Mouse (Mus musculus) spleen, adult 2 months (tissue): ENCODE measurements around the gene Ipmk. TPM values are rescaled to one million over a fixed set of nuclear protein-coding genes. Genes with fewer than 3 reads are reported as not detected.
A peak's percentile ranks its signal among the peaks of the same experiment; 100 is the strongest.

ENCODE experiments used
- DNase-seq, 2 experiments: peaks; one replicate each; pipeline versions ENCODE4 v3.0.0 to v3.0.0-alpha.2; 2012 to 2021; ENCODE audit warnings: low spot score in 2 of 2, low read depth in 1 of 2
- H3K27ac ChIP-seq: fragments of 200-500 bp; 2 replicates; pipeline ENCODE4 v1.5.1; 2012; ENCODE audit warnings: low read length, inconsistent platforms; ENCODE audit not compliant: insufficient read depth
- H3K27me3 ChIP-seq: fragments of 200-500 bp; 2 replicates; pipeline ENCODE4 v1.6.1; 2012; ENCODE audit warnings: mild to moderate bottlenecking, moderate library complexity, low read length, inconsistent platforms; ENCODE audit not compliant: control insufficient read depth, insufficient read depth
- H3K36me3 ChIP-seq: fragments of 200-500 bp; 2 replicates; pipeline ENCODE4 v1.6.1; 2012; ENCODE audit warnings: mild to moderate bottlenecking, low read length, inconsistent platforms; ENCODE audit not compliant: control insufficient read depth, insufficient read depth
- H3K4me1 ChIP-seq: fragments of 200-500 bp; 2 replicates; pipeline ENCODE4 v1.6.1; 2011; ENCODE audit warnings: inconsistent platforms; ENCODE audit not compliant: control insufficient read depth, insufficient read depth, insufficient read length
- H3K4me3 ChIP-seq: fragments of 200-500 bp; 2 replicates; pipeline ENCODE4 v1.5.1; 2011; ENCODE audit warnings: mild to moderate bottlenecking, inconsistent platforms; ENCODE audit not compliant: insufficient read depth, insufficient read length; ENCODE audit errors: extremely low read depth
- CTCF ChIP-seq: fragments of 200-500 bp; IDR thresholded peaks from 2 replicates; pipeline ENCODE4 v1.5.1; 2011; ENCODE audit warnings: mild to moderate bottlenecking, inconsistent platforms; ENCODE audit not compliant: insufficient read depth, insufficient read length, insufficient replicate concordance; ENCODE audit errors: extremely low read depth
- POLR2A ChIP-seq: fragments of 200-500 bp; IDR thresholded peaks from 2 replicates; pipeline ENCODE4 v1.6.1; 2011; ENCODE audit warnings: low read depth, low read length, inconsistent platforms
- WGBS: fragments of 180-500 bp; shearing (Covaris S2); methylation state at CpG from one replicate; pipeline ENCODE4 v1.1.7; 2018; 5-methylcytosine and 5-hydroxymethylcytosine counted together
- polyA plus RNA-seq: library from polyadenylated mRNA; depleted of rRNA; stranded (reverse); fragments of >200 nt; gene quantifications from 2 replicates; pipeline ENCODE4 v1.2.3, GENCODE M21; 2012

Ipmk gene
- polyA plus RNA-seq, 1 experiment, result 4.5 TPM

GRCm38 (mm10) chr10:71343567-71344265, 3.8 kb upstream of the Ipmk start:
- Histone ChIP-seq H3K4me3 (peak overlapping the region; percentile 84; the same call in 1 of the 2 replicates), H3K4me1 (peaks cover 6% of the 10 kb centered on the region; the same call in 1 of the 2 replicates), H3K36me3 (no peaks in the 10 kb centered on the region), H3K27me3 (no peaks in the 10 kb centered on the region), H3K27ac (no peak overlapping the region)
- TF ChIP-seq CTCF, result no peak
- WGBS, result 24% methylated on average over 14 of the region's 14 CpGs
- no peak for DNase-seq

GRCm38 (mm10) chr10:71344579-71345143, 2.9 kb upstream of the Ipmk start, which contains the start of gene Cisd1:
Gene Cisd1 (minus strand): TSS chr10:71344954.
- DNase-seq, result peak; percentile 82 to 90
- TF ChIP-seq CTCF (no peak), POLR2A (no peak; the same call in 1 of the 2 replicates)
- H3K27me3 ChIP-seq, result no peaks in the 10 kb centered on the region
- peak within 1 kb of the TSS; percentile 66 for H3K27ac ChIP-seq
- H3K4me1 ChIP-seq, result peaks cover 3% of the 10 kb centered on the region; the same call in 1 of the 2 replicates
- WGBS, result under 1% methylated on average over 59 of the region's 60 CpGs
- H3K4me3 ChIP-seq, result peak within 1 kb of the TSS; percentile 84
- no peaks in the 10 kb centered on the region for H3K36me3 ChIP-seq

GRCm38 (mm10) chr10:71346106-71346505, 1.5 kb upstream of the Ipmk start:
- WGBS, result 76% methylated on average over 2 of the region's 2 CpGs
- DNase-seq, result no peak
- no peak for TF ChIP-seq POLR2A
- Histone ChIP-seq H3K4me3 (no peak overlapping the region), H3K27ac (no peak overlapping the region), H3K27me3 (no peaks in the 10 kb centered on the region), H3K36me3 (no peaks in the 10 kb centered on the region), H3K4me1 (0 out of 2 replicates have a peak, but pooled peaks cover 3% of the 10 kb centered on the region)

DNA sequence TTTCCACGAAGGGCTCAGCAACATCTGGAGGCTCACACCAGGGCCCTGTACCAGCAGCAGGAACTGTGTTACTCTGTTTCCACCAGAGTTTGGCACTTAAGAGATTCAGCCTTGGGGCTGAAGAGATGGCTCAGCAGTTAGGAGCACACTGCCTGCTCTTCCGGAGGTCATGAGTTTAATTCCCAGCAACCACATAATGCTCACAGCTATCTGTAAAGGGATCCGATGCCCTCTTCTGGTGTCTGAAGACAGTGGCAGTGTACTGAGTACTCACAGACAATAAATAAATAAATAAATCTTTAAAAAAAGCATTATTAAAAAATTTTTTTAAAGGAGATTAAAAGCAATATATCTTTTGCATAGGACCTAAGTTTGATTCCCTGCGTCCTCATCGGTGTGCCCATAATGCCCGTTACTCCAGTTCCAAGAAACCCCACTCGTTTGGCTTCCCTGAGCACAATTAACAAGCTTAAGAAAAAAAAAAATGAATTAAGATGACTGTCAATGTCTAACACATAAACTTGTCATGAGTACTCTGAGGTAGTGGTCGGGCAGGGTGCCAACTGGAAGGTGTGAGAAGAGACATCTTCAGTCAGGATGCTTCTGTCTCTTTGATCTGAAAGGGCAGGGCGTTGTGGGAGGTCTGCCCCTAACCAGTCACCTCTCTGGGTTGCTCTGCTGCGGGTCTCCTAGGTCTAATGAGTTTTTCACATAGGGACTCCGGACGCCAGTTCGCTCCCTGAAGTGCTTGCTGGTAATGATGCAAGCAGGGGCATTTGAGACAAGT, 648 bp upstream of the Ipmk start:
- WGBS, result 14% methylated on average over 13 of the region's 13 CpGs
- peak in 1 of 2 experiments; percentile 68 for DNase-seq

GRCm38 (mm10) chr10:71347964-71348636, 537 bp downstream of the Ipmk start:
- 0 out of 2 replicates have a peak, but pooled peaks cover 3% of the 10 kb centered on the region for H3K4me1 ChIP-seq
- peak overlapping the region; percentile 87 for H3K4me3 ChIP-seq
- H3K27me3 ChIP-seq, result no peaks in the 10 kb centered on the region
- DNase-seq, result peak in 1 of 2 experiments; percentile 27
- H3K27ac ChIP-seq, result peak overlapping the region; percentile 64
- under 1% methylated on average over 48 of the region's 48 CpGs for WGBS
- no peak for TF ChIP-seq CTCF
- no peak; the same call in 1 of the 2 replicates for TF ChIP-seq POLR2A
- no peaks in the 10 kb centered on the region for H3K36me3 ChIP-seq

More for the DNA sequence above, 648 bp upstream of the Ipmk start:
- Histone ChIP-seq H3K27ac (peak overlapping the region; percentile 83), H3K36me3 (no peaks in the 10 kb centered on the region), H3K27me3 (no peaks in the 10 kb centered on the region), H3K4me1 (0 out of 2 replicates have a peak, but pooled peaks cover 3% of the 10 kb centered on the region), H3K4me3 (peak overlapping the region; percentile 87)
- no peak; the same call in 1 of the 2 replicates for TF ChIP-seq POLR2A
- no peak for TF ChIP-seq CTCF

DNA sequence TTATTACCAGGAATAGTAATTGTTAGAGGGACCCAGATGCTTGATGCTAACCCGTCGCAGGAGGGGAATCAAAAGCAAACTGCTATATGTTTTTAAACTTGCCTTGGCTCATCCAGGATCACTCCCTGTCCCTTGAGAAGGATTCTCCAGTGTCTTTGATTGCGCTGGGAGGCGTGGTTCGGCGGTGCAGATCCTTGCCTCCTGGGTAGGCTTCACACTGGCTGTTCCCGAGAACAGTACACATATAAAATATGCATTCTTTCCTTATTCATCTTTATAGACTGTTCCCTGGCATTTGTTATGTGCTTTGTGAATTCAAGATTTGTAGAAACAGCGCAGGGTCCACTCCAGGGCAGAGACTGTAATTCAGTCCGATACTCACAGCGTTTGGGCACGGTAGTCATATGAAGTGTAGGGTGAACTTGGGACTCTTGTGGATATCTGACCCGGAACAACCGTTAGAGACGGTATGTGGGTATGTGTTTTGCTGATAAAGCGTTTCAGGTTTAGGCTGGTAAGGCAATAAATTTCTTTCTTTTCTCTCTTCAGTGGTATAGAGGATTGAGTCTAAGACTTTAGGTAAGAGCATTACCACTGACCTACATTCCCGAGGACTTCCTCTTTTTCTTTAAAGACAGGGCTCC, 1.2 kb downstream of the Ipmk start:
- DNase-seq, result no peak
- H3K27ac ChIP-seq, result no peak overlapping the region
- H3K4me3 ChIP-seq, result peak overlapping the region; percentile 87
- 12% methylated on average over 16 of the region's 16 CpGs for WGBS
- TF ChIP-seq POLR2A (no peak), CTCF (no peak)
- H3K36me3 ChIP-seq, result no peaks in the 10 kb centered on the region
- H3K4me1 ChIP-seq, result 0 out of 2 replicates have a peak, but pooled peaks cover 3% of the 10 kb centered on the region
- no peaks in the 10 kb centered on the region for H3K27me3 ChIP-seq
